Mouse (Mus musculus) frontal cortex, postnatal 25 days (tissue): ENCODE results near the gene Col3a1.

Source experiments
- DNase-seq, 2 experiments: peaks; one replicate each; pipeline ENCODE4 v3.0.0; 2022; ENCODE audit warnings: low spot score in 2 of 2

Gene Col3a1

GRCm38 (mm10) chr1:45311388-45311787 lies at the start of gene Col3a1:
Gene Col3a1 (plus strand): TSS chr1:45311538.
- DNase-seq: no peak

GRCm38 (mm10) chr1:45269421-45269820 lies 41.9 kb upstream of the Col3a1 start:
- no peak for DNase-seq

DNA sequence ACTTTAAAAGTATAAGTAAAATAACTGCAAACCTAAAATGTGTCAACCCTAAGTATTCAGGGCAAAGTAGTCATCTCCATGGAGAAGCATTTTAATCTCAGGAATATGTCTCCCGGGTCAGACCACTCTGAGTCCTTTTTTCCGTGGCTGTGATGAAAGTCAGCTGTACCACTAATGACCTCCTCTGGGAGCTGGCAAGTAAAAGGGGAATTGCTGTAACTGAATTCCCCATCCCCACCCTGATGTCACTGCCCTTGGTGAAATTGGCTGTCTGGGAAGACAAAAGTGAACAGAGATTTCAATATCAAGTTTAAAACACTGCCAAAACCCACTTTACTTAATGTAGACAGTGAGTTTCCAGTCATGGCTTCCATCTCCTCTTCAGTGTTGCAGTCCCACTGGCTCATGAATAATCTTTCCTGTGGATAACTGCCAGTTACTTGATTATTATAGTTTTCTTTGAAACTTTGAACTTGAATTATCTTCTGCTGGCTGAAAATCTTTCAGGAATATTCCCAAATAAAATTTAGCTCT lies 35.3 kb upstream of the Col3a1 start:
- DNase-seq: no peak

DNA sequence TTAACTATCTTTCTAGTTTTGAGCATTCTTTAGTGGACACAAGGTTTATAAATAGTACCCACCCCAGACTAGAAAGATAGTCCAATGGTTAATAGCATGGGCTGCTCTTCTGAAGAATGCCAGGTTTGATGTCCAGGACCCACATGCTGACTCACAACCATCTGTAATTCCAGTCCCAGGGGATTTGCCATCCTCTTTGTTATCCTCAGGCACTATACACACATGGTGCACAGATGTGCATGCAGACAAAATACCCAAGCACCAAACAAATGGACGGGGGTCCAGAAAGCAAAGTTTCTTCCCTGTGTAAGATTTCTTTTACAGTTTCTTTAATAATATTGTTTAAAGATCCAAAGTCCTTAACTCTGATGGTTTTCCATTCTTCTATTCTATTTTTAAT lies 23.4 kb upstream of the Col3a1 start:
- DNase-seq: no peak

DNA sequence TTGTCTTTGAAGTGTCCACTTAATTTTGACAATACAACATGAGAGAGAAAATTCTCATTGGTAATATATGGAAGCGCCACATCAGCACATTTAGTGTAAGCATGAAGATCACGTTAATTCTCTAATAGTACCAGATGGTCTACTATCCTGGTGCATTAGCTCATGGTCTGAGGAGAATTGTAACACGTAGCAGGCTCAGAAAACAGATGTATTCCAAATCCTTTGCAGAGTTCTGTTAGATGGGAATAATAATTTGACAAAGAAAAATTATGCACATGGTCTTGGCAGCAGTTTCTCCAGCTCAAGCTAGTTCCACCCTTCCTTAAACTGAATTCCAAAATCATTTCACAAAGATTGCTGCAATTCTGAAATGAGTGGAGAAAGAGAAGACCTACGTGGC lies 21.3 kb upstream of the Col3a1 start:
- no peak for DNase-seq

DNA sequence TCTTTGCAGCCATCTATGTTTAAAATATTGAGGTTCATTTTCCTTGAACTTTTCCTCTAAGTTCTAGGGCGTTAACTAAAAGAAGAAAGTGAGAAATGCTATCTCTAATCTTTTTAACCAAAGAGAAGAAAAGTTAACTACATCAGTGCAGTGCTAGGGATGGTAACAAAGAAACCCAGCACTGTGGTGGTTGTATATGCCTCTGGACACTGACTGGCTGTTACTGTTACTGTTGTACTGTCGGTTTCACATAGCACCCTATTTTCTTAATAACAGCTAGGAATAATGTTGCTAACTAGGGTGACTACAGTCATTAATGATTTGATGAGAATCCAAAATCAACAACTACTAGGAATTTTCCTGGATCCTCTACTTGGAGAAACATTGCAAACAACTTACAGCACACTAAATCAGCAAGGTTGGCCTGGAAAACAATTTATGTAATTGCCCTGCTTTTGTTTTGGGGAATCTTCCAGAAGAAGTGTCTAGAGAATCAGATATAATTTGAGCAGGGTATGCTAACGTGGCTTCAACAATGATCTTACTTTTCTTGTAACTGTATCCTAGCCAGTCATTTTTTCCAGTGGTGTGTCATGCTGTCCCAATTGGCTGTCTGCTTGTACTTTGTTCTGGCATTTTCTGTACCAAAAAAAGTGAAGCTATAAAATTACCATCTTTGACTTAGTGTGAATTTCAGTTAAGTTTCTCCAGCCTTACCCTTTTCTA lies 11.8 kb upstream of the Col3a1 start:
- DNase-seq: no peak

DNA sequence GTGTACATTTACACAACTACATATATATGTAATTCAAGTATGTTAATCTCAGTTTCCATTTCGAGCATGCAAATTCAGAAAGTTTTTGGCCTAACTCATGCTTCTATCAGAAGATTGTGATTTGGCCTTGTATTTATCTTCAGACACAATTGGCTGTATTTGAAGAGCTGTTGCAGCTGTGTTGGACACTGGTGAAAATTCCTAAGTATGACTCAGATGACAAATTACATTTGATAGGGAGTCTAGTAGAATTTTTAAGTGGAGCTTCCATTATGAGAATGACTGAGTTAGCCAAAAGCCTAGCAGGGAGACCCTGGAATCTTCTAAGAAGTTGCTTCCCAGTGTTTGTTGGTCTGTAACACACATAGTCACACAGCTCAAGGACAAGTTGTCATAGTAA lies 7.1 kb upstream of the Col3a1 start:
- no peak for DNase-seq

GRCm38 (mm10) chr1:45309015-45309414 lies 2.3 kb upstream of the Col3a1 start:
- DNase-seq: no peak

DNA sequence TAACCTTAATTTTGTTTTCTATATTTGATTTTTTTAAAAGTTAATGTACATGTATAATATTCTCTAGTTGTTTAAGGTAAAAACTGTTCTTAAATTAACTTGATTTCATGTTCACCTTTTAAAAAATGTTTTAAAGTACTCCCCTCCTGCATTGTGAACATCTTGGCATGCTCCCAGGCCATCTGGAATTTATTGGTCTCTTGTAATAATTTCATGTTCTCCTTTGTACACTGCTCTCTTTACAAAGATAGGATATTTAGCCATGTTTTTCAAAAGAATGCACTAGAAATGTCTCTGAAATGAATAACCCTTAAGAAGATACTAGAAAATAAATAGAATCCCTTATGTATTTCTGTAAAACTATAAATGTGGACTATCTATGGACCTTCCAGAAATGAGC lies 624 bp downstream of the Col3a1 start:
- DNase-seq: no peak

DNA sequence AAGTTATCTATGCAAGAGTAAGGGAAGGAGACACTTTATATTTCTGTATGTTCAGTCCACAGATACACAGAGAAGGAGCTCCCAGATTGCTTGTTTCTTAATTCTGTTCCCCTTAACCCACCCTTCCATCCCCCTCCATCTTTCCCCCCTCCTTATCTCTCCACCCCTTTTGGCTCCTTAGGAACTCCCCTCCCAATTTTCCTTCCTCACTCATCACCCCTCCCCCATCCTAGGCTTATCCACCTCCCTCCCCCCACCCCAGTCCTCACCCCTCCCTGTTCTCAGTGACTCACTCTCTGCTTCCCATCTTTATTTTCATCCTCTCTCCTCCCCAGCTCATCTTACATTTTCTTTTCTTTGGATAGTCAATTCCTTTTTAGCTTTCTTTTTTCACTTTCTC lies 1.5 kb downstream of the Col3a1 start:
- DNase-seq: no peak

DNA sequence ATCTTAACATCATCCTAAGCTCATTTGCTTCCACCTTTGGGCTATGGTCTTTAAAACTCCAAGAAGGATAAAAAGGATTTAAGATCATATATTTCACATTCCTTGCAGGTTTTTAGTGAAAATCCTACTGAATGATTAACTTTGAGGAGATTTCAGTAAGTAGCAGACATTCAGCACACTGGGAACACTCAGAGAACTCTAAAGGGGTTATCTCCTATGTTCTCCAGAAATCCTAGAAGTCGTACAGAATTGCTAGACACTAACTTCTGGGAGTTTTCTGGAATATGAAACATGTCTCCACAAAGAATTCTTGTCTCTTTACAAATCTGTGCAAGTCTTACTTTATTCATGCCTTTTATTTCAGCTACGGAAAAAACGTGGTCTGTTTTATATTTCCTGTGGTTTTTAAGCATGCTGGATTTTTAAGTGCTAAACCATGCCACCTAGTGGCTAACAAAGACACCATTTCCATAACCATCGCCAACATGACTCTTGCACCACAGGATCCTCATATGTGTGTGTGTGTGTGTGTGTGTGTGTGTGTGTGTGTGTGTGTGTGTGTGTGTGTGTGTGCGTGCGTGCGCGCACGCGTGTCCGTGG lies 2.5 kb downstream of the Col3a1 start:
- DNase-seq: no peak

- DNase-seq: no peak
Observed at GRCm38 (mm10) chr1:45315767-45316528, 4.6 kb downstream of the Col3a1 start.

DNA sequence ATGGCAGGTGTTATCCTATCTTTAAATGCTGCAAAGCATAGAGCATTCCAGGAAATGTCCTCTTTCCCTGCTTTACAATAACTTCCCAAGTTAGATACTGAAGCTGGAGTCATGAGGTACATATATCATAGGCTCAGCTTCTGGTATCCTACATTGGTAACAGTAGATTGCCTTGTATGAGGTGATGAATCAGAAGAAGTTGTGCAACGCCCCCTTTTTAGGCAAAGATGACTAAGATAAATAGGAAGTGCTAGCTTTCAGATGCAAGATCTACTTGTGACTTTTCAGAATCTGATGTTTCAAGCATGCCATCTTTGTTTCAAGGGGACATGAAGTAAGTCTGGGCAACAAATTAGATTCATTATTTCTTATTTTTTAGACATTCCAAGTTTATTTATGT lies 6.9 kb downstream of the Col3a1 start:
- DNase-seq: no peak

GRCm38 (mm10) chr1:45320861-45321260 lies 9.5 kb downstream of the Col3a1 start:
- no peak for DNase-seq

- DNase-seq: no peak
Observed at GRCm38 (mm10) chr1:45329149-45329548, 17.8 kb downstream of the Col3a1 start.

- no peak for DNase-seq
Observed at GRCm38 (mm10) chr1:45355944-45356343, 44.6 kb downstream of the Col3a1 start.

DNA sequence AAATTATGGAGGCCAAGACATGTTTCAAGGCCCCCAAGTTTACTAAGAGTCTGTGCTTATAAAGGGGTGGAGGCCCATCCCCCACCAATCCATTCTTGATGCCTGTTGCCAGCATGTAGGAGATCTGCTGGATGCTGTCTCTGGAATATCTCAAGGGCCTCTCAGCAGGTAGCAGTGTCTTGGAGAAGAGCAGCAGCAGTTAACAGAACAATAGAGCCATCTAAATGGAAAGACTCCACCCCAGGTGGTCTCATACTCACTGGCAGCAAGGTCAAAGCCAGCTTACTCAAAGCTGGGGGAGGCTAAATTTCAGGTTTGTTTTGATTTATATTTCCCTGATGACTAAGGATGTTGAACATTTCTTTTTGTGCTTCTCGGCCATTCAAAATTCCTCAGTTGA lies 46.7 kb downstream of the Col3a1 start:
- no peak for DNase-seq

DNA sequence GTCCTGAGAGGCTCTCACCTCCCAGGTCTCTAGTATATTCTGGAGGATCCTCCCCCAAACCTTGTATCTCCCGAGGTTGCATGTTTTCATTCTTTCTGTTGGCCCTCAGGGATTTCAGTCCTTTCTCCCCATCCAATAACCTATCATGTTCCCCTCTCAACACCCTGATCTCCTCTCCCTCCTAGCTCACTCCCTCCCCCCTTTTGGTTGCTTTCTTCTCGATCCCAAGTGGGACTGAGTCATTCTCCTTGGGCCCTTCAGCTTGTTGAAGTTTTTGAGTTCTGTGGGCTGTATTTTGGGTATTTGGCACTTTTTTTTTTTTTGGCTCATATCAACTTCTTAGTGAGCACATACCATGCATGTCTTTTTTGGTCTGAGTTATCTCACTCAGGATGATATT lies 47.8 kb downstream of the Col3a1 start:
- no peak for DNase-seq

DNA sequence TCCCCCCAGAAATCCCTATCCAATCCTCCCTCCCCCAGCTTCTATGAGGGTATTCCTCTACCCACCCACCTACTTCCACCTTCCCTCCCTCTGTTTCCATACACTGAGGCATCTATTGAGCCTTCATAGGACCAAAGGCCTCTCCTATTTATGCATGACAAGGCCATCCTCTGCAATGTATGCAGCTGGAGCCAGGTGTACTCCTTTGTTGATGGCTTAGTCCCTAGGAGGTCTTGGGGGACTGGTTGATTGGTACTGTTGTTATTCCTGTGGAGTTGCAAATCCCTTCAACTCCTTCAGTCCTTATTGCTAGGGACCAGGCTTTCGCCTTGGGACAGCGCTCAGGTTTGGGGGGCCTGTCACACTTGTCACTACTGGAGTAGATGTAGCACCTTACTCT lies 48.3 kb downstream of the Col3a1 start:
- DNase-seq: no peak

GRCm38 (mm10) chr1:45363274-45363673 lies 51.9 kb downstream of the Col3a1 start:
- no peak for DNase-seq

DNA sequence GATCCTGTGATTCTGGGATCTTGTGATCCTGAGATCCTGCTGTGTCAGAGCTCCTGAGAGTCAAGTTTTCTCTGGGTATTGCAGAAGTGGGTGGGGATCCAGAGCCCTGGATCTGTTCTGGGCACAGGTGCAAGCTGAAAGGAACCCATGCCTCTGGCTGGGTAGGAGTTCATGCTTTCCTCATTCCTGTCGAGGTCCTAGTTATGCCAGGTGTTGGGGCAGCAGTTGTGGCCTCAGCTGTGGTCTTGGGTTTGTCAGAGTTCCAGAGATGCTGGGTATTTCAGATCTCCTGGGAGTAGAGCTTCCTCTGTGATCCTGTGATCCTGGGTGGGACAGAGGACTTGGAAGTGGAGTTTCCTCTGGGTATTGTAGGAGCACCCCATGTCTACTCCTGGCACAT lies 54.1 kb downstream of the Col3a1 start:
- DNase-seq: no peak

DNA sequence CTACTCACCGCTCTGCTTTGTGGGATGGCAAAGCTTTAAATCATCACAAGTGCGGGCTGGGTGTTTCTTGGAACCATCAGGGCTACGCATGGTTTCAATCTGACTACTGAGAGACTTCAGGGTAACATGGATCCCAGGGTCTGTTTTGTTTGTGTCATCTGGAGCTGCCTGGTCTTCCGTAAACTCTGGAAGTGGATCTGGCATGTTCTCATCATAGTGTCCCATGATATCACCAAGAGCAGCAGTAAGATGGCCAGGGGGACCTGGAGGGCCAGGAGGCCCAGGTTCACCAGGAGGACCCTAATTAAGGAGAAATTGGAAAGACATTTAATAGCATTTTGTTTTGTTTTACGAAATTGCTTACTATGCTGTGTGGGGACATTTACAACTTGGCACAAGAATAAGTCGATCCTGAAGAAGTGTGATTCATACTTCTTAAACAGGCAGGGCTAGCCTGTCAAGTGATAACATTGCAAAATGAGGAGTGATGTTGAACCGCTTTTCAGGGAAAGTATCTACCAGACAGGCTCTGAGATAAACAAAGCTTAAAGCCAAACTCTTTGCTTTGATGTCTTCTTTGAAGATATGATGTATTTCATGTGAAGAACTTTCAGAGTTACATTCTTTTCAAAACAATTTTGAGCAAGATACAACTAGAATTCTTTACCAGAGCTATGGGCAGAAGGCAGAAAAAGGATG lies 68.8 kb downstream of the Col3a1 start:
- no peak for DNase-seq
